Mouse (Mus musculus) adrenal gland, postnatal 14 days (tissue): ENCODE results near the gene Mybph. TPM values are rescaled to one million over a fixed set of nuclear protein-coding genes. Genes with fewer than 3 reads are reported as not detected.
A peak's percentile ranks its signal among the peaks of the same experiment; 100 is the strongest.
"Not testable (repeated sequence)": the region's sequence is repeated elsewhere in the genome, so short reads cannot be mapped to it uniquely, and the experiment has no call there.

ENCODE experiments used
- DNase-seq: peaks from one replicate; pipeline ENCODE4 v3.0.0; 2021; ENCODE audit warnings: mixed read lengths
- total RNA-seq: library from RNA; stranded (reverse); gene quantifications from 2 replicates; pipeline ENCODE4 v1.2.3, GENCODE M21; 2021

Gene Mybph
- total RNA-seq, 1 experiment from 2014 or later = not detected

GRCm38 (mm10) chr1:134233681-134234454 lies 40.6 kb downstream of the Mybph start:
- DNase-seq = no peak

- DNase-seq = peak; percentile 86
These were observed 41.5 kb downstream of the Mybph start for GRCm38 (mm10) chr1:134234455-134235390.

- DNase-seq = no peak
These were observed 42.2 kb downstream of the Mybph start, which contains the start of gene Adora1 for GRCm38 (mm10) chr1:134235391-134235921. Gene Adora1 (minus strand): TSS chr1:134235431.

GRCm38 (mm10) chr1:134236142-134236541 lies 42.9 kb downstream of the Mybph start:
- DNase-seq = no peak

- DNase-seq = no peak
These were observed 44.2 kb downstream of the Mybph start for GRCm38 (mm10) chr1:134237438-134237837.

- no peak for DNase-seq
These were observed 47.5 kb downstream of the Mybph start for GRCm38 (mm10) chr1:134240701-134241100.

- DNase-seq = no peak
These were observed 48.0 kb downstream of the Mybph start for GRCm38 (mm10) chr1:134241298-134241697.

GRCm38 (mm10) chr1:134242286-134242685 lies 49.0 kb downstream of the Mybph start:
- no peak for DNase-seq

- DNase-seq = no peak
These were observed 50.3 kb downstream of the Mybph start for GRCm38 (mm10) chr1:134243505-134243904.

GRCm38 (mm10) chr1:134243948-134244914 lies 51.0 kb downstream of the Mybph start:
- DNase-seq = peak; percentile 96

- DNase-seq = peak; percentile 28
These were observed 51.9 kb downstream of the Mybph start for GRCm38 (mm10) chr1:134245004-134245717.

- DNase-seq = peak; percentile 36
These were observed 53.3 kb downstream of the Mybph start for GRCm38 (mm10) chr1:134246590-134246989.

GRCm38 (mm10) chr1:134249681-134250080 lies 56.4 kb downstream of the Mybph start:
- DNase-seq = not testable (repeated sequence)

Other genes with a start within 250 kb of the Mybph start
- gene Fmod, start 156.2 kb upstream of the Mybph start, total RNA-seq = 13.9 and 15.3 TPM in 2 replicates
- gene Btg2, start 114.3 kb upstream of the Mybph start, total RNA-seq = 36.7 and 58.2 TPM in 2 replicates
- not detected in 2 replicates for gene Chit1, start 82.2 kb upstream of the Mybph start, total RNA-seq
- gene Chil1, start 11.3 kb upstream of the Mybph start, total RNA-seq = 1.1 and 1.2 TPM in 2 replicates
- gene Adora1, start 42.0 kb downstream of the Mybph start, total RNA-seq = 78.9 and 91.9 TPM in 2 replicates
- gene Myog, start 96.5 kb downstream of the Mybph start, total RNA-seq = not detected in 2 replicates
- gene Ppfia4, start 139.5 kb downstream of the Mybph start, total RNA-seq = 0.67 and 1.6 TPM in 2 replicates
- 39.7 and 50.9 TPM in 2 replicates for gene Tmem183a, start 168.5 kb downstream of the Mybph start, total RNA-seq
- gene 4933406M09Rik, start 192.5 kb downstream of the Mybph start, total RNA-seq = not detected in 2 replicates
- 27.4 and 28.0 TPM in 2 replicates for gene Cyb5r1, start 212.1 kb downstream of the Mybph start, total RNA-seq
- 119 and 126 TPM in 2 replicates for gene Adipor1, start 221.9 kb downstream of the Mybph start, total RNA-seq